Mouse (Mus musculus) olfactory bulb, adult 2 months (tissue): ENCODE results near the gene Kcnmb1.

Experiments
- CTCF ChIP-seq: fragments of 200-500 bp; IDR thresholded peaks from 2 replicates; pipeline ENCODE4 v1.5.1; 2012; ENCODE audit warnings: low read depth, mild to moderate bottlenecking, low read length, moderate library complexity; ENCODE audit not compliant: insufficient read depth
- POLR2A ChIP-seq: fragments of 200-500 bp; IDR thresholded peaks from 2 replicates; pipeline ENCODE4 v1.6.1; 2012; ENCODE audit warnings: mild to moderate bottlenecking, low read depth, low read length, moderate library complexity; ENCODE audit not compliant: insufficient read depth

- no peak for TF ChIP-seq CTCF
- no peak for TF ChIP-seq POLR2A
Observed at GRCm38 (mm10) chr11:34008702-34009101, 45.9 kb downstream of the Kcnmb1 start.
